Mouse (Mus musculus): Measurements from ENCODE around the gene Pth. TPM values are rescaled to one million over a fixed set of nuclear protein-coding genes. Genes with fewer than 3 reads are reported as not detected.

Pth gene
- not detected in 2 replicates for total RNA-seq (2014; fragmentation: Nextera tagmentation)
- total RNA-seq (2017): not detected in 2 replicates

GRCm38 (mm10) chr7:113388470-113388869 is at the start of gene Pth:
Gene Pth (minus strand): TSS chr7:113388570.
- ATAC-seq (replicated peaks; ENCODE audit: poor library complexity, severe bottlenecking): no peak

DNA sequence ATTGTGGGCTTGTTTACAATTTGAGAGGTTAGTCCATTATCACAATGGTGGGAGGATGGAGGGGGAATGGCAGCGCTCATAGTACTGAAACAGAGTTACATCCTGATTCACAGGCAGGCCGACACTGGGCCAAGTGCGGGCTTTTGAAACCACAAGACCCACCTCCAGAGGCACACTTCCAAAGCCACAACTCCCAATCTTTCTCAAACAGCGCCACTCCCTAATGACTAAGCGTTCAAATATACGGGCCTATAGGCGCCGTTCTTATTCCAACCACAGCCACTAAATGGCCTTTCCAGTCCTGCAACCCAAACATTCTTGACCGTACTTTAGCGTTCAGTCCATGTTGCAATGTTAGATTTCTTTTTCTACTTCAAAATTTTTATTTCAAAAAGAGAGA is 47.9 kb upstream of the Pth start:
- peak; percentile 91 for ATAC-seq (replicated peaks; ENCODE audit: poor library complexity, severe bottlenecking)

- peak; percentile 70 for ATAC-seq (replicated peaks; ENCODE audit: poor library complexity, severe bottlenecking)
Observed at GRCm38 (mm10) chr7:113434286-113434685, 45.9 kb upstream of the Pth start.

DNA sequence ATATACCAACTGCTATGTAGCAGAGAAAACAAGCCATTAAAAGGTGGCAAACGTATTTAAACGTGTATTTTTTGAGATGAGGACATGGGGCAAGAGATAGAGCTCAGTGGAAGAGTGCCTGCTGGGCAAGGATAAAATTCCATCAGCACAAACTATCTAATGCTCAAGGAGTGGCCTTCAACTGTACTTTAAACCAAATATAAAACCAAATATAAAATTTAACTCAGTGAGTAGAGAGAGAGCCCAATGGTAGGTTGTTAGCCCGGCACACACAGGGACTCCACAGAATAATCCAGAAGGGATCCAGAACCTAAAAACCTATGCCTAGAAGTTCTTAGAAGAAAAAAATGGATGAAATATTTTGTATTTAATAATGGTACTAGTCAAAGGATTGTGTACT is 45.1 kb upstream of the Pth start:
- ATAC-seq (replicated peaks; ENCODE audit: poor library complexity, severe bottlenecking): no peak

- no peak for ATAC-seq (replicated peaks; ENCODE audit: poor library complexity, severe bottlenecking)
Observed at GRCm38 (mm10) chr7:113432891-113433290, 44.5 kb upstream of the Pth start.

- no peak for ATAC-seq (replicated peaks; ENCODE audit: poor library complexity, severe bottlenecking)
Observed at GRCm38 (mm10) chr7:113420771-113421170, 32.4 kb upstream of the Pth start.

DNA sequence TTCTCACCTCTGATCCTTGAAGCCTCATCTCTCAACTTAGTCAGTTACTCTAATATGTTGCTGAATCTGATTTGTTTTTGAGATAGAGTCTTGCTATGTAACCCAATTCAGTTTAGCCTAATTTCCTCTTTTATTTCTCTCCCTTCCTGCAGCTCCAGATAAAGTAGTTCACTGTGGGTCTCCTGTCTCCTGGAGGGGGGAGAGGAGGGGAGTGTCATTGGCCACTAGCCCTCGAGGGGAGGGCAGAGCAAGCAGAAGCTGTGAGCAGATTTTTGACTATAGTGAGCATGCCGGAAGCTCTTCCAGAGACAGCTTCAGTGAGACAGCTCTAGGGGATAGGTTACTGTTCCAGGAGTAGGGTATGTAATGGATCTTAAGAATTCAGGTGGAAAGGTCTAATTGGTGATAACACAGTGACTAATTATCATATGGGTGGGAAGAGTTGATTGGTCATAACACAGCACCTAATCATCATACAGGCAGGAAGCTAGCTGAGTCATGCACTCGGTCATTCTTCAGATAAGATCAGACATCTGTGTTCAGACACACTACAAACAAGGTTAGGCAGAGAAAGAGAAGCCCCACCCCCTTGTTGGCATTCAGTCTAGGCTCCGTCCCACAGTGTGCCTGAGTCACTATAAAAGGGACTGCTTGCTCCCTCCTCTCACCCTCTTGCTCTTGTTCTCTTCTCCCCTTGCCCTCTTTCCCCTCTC is 30.9 kb upstream of the Pth start:
- peak; percentile 88 for ATAC-seq (replicated peaks; ENCODE audit: poor library complexity, severe bottlenecking)

DNA sequence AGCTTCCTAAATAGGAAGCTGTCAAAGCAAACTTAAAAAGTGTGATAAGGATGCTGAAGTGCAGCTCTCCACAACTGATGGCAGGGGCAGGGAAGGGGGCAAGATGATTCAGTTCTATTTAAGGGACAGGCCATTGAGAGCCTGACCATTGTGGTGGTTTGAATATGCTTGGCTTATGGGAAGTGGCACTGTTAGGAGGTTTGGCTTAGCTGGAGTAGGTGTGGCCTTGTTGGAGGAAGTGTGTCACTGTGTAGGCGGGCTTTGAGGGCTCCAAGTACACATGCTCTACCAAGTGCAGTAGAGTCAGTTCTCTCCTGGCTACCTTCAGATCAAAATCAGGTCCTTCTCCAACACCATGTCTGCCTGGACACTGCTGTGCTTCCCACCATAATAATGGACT is 28.2 kb upstream of the Pth start:
- ATAC-seq (replicated peaks; ENCODE audit: poor library complexity, severe bottlenecking): 0 out of 2 replicates have a peak, but pooled peaks have one; percentile 11

GRCm38 (mm10) chr7:113415256-113415655 is 26.9 kb upstream of the Pth start:
- ATAC-seq (replicated peaks; ENCODE audit: poor library complexity, severe bottlenecking): no peak

- ATAC-seq (replicated peaks; ENCODE audit: poor library complexity, severe bottlenecking): no peak
Observed at GRCm38 (mm10) chr7:113408712-113409111, 20.3 kb upstream of the Pth start.

GRCm38 (mm10) chr7:113398083-113398482 is 9.7 kb upstream of the Pth start:
- no peak for ATAC-seq (replicated peaks; ENCODE audit: poor library complexity, severe bottlenecking)

GRCm38 (mm10) chr7:113396661-113397060 is 8.3 kb upstream of the Pth start:
- ATAC-seq (replicated peaks; ENCODE audit: poor library complexity, severe bottlenecking): no peak

GRCm38 (mm10) chr7:113391619-113392018 is 3.2 kb upstream of the Pth start:
- no peak for ATAC-seq (replicated peaks; ENCODE audit: poor library complexity, severe bottlenecking)

- peak; percentile 98 for ATAC-seq (replicated peaks; ENCODE audit: poor library complexity, severe bottlenecking)
Observed at GRCm38 (mm10) chr7:113377875-113378658, 10.3 kb downstream of the Pth start.

DNA sequence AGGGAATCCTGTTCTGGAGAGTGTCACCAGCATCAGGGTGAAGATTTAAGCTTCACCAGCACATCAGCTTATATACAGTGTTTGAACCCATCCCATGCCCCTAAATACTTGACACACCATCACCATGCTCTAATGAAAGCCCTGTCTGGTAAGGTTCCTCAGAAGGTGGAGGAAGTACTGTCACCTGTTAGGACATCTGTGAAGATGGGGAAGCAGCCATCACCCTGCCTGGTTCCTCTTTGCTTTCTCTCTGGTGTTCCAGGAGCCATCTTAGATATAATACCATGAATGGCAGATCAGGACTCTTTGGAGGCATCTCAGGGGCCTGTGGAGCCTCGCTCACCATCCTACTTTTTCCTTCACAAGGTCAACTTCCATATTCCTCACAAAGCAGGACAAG is 15.7 kb downstream of the Pth start:
- ATAC-seq (replicated peaks; ENCODE audit: poor library complexity, severe bottlenecking): peak; percentile 17; the same call in 1 of the 2 replicates

GRCm38 (mm10) chr7:113369620-113370340 is 18.6 kb downstream of the Pth start:
- peak; percentile 30 for ATAC-seq (replicated peaks; ENCODE audit: poor library complexity, severe bottlenecking)

GRCm38 (mm10) chr7:113368746-113369619 is 19.4 kb downstream of the Pth start, which contains the start of gene Btbd10:
Gene Btbd10 (minus strand): TSS chr7:113369392.
- peak; percentile 95 for ATAC-seq (replicated peaks; ENCODE audit: poor library complexity, severe bottlenecking)

GRCm38 (mm10) chr7:113367440-113367839 is 20.9 kb downstream of the Pth start:
- no peak for ATAC-seq (replicated peaks; ENCODE audit: poor library complexity, severe bottlenecking)

DNA sequence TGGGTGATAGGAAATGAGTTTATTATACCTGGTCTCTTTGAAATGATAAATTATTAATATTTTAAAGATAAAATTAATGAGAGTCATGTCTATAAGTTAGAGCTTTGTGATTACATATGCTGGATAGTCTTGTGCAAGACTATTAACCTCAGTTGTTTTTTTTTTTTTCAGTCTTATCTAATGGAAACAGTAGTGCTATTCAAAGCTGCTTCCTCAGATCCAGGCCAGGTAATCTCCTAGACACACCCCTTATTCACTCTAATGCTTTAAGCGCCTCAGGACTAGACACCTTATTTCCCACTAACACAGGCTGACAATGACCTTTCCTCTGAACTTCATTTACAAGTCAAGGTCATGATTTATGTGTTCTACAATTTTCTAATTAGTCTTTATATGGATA is 39.3 kb downstream of the Pth start:
- ATAC-seq (replicated peaks; ENCODE audit: poor library complexity, severe bottlenecking): no peak

- ATAC-seq (replicated peaks; ENCODE audit: poor library complexity, severe bottlenecking): no peak
Observed at GRCm38 (mm10) chr7:113347694-113348093, 40.7 kb downstream of the Pth start.

Data from granulocyte monocyte progenitor cell, adult 5-6 weeks (primary cell).